In genomic region chr5:65045642-65046370, GRCm38 (mm10) we compare ENCODE assay signal across 14 mouse cellular contexts. TPM values are rescaled to one million over a fixed set of nuclear protein-coding genes. Genes with fewer than 3 reads are reported as not detected.
A peak's percentile ranks its signal among the peaks of the same experiment; 100 is the strongest.
DNase-seq lines count a peak whose midpoint lies in the region; ATAC-seq and TF ChIP-seq lines count a peak whose summit lies in the region.
"Had no signal": no experiment of that assay in that cellular context is flagged by ENCODE, and none has a peak within 500 bp of the region (broad histone marks: within the 10 kb centered on the region; RNA-seq: fewer than 3 reads in every experiment).

No protein-coding gene starts in this region.

- no peak for TF ChIP-seq POLR2A in brain, embryonic 14.5 days (IDR thresholded peaks at IDR 0.05; ENCODE audit: borderline replicate concordance, extremely low read depth, insufficient read depth, insufficient read length, poor library complexity, severe bottlenecking)

- TF ChIP-seq CTCF in brain, embryonic 14.5 days (IDR thresholded peaks at IDR 0.05; ENCODE audit: borderline replicate concordance, extremely low read depth, insufficient read depth, insufficient read length): no peak

- no peak for ATAC-seq in megakaryocyte progenitor cell, adult 5-6 weeks (replicated peaks; ENCODE audit: poor library complexity)

- intact Hi-C loops in left cerebral cortex, postnatal 4 days (cut with DNase I): no loop called here
- intact Hi-C loops in left cerebral cortex, postnatal 10 days (cut with DNase I): loop anchor here (5.0 kb wide), 1 partner anchor 66 kb away; no protein-coding TSS in a partner anchor
- intact Hi-C loops in left cerebral cortex, postnatal 25 days (cut with DNase I): no loop called here
- intact Hi-C loops in heart, postnatal 36 days (cut with DNase I): no loop called here

- peak; percentile 65 for DNase-seq in left cerebral cortex, postnatal 4 days
- no peak for DNase-seq in left cerebral cortex, postnatal 10 days (ENCODE audit: extremely low spot score in 1 of 2, low spot score in 2 of 2)
- peak; percentile 86 for DNase-seq in adipocyte (ENCODE audit: low spot score)
- DNase-seq in brain, embryonic 14.5 days (ENCODE audit: low read depth): peak; percentile 87
- peak; percentile 62 to 75 for DNase-seq in cerebellum, postnatal 36 days
- DNase-seq in left cerebral cortex, postnatal 25 days (ENCODE audit: low spot score in 2 of 2): no peak
- no peak for DNase-seq in heart, postnatal 36 days
- DNase-seq: heart, postnatal 14 days; lung, adult 2 months; thymus, adult 18-20 months had no signal

RNA-seq across cellular contexts. Expression of gene Tmem156, which starts 46.1 kb away (rescaled TPM):
- total RNA-seq in left cerebral cortex, postnatal 4 days (2021): not detected
- total RNA-seq in left cerebral cortex, postnatal 10 days (2021): under 1 TPM in 1 of 2 experiments, not detected in 1; 0.67 TPM
- 0.08 and 0.11 TPM in 2 replicates for polyA plus RNA-seq in brain, embryonic 14.5 days (2012; rRNA removed)
- total RNA-seq in megakaryocyte progenitor cell, adult 5-6 weeks (2015): 29.2 and 30.6 TPM in 2 replicates
- 38.0 and 41.3 TPM in 2 replicates for total RNA-seq in megakaryocyte progenitor cell, adult 5-6 weeks (2017)
- total RNA-seq in left cerebral cortex, postnatal 25 days (2021): under 1 TPM; 0.46 to 0.71 TPM
- total RNA-seq in heart, postnatal 36 days (2021): under 1 TPM in 1 of 2 experiments, not detected in 1; 0.30 TPM
- polyA plus RNA-seq: erythroblast, embryonic 14.5 days; G1E; neural tube, embryonic 14.5 days had no signal

Comparison
In these comparisons a context has a peak if more than half of its experiments do, and no peak if none do; other contexts are left out.
1. DNase-seq: peak in left cerebral cortex, postnatal 4 days (single experiment), adipocyte (single experiment), brain, embryonic 14.5 days (single experiment) and cerebellum, postnatal 36 days (2 of 2); none in left cerebral cortex, postnatal 10 days (0 of 2), left cerebral cortex, postnatal 25 days (0 of 2) and heart, postnatal 36 days (0 of 2).
2. RNA of gene Tmem156, which starts 46.1 kb away (total RNA-seq): 29.2 to 41.3 TPM in megakaryocyte progenitor cell, adult 5-6 weeks; 0.46 to 0.71 TPM in left cerebral cortex, postnatal 25 days, 0.67 TPM in left cerebral cortex, postnatal 10 days, 0.30 TPM in heart, postnatal 36 days and not detected in left cerebral cortex, postnatal 4 days; every median in the first group is over 10 times any median in the second.